Mouse (Mus musculus): ENCODE results near the gene Wipi2. TPM values are rescaled to one million over a fixed set of nuclear protein-coding genes. Genes with fewer than 3 reads are reported as not detected.

Wipi2 gene
- 10 to 100 TPM; 36.9 to 39.6 TPM for total RNA-seq (2021)
- long read RNA-seq, experiment 1, full-length matches to known transcripts: 49 of 64 reads
- long read RNA-seq, experiment 1, partial matches to known transcripts: 2 of 64 reads
- long read RNA-seq, experiment 1, other reads (novel, unspliced or antisense): 13 of 64 reads
- long read RNA-seq, experiment 2, full-length matches to known transcripts: 49 of 66 reads
- long read RNA-seq, experiment 2, partial matches to known transcripts: 10 of 66 reads
- long read RNA-seq, experiment 2, other reads (novel, unspliced or antisense): 7 of 66 reads

DNA sequence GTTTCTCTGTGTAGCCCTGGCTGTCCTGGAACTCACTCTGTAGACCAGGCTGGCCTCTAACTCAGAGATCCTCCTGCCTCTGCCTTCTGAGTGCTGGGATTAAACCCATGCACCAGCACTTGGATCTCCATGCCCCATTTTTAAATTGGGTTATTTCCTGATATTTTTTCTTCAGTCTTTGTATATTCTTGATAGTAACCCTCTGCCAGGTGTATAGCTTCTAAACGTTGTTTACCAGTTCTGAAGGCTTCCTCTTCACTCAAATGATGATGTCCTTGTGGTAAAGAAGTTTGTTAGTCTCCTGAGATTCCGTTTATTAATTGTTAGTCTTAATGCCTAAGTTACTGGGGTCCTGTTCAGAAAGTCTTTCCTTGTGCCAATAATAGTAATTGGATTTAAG lies at the start of gene Wipi2:
Wipi2 (plus strand) TSS at position 301 of the 400 bp plus-strand sequence.
- DNase-seq (ENCODE audit: low spot score in 2 of 2): no peak

DNA sequence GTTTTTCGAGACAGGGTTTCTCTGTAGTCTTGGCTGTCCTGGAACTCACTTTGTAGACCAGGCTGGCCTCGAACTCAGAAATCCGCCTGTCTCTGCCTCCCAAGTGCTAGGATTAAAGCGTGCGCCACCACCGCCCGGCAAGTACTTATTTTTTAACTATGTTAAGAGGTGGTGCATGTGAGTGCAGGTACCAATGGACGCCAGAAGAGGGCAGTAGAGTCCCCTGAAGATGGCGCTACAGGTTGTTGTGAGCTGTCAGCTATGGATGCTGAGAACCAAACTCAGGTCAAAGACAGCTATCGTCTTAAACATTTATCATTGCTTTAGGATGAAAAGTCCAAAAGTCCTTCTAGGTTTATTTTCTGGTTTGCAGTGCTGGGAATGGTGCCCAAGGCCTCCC lies 49.3 kb upstream of the Wipi2 start:
- no peak for DNase-seq (ENCODE audit: low spot score in 2 of 2)

DNA sequence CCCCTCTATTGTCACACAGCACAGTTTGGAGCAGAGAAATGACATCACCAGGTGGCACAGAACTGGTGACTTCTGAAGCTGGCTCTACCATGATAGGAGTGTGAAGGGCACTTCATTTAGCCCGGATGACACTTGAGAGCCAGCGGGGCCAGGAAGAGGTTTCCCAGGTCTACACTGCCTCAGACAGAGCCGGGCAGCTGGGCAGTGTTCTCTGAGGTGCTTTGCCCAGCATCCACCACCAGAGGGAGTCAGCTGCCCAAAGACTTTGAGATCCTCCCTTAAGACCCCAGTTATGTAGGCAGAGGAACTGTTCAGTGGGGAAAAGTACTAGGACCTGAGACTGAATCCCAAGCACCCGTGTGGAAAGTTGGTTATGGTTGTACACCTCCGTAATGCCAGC lies 46.0 kb upstream of the Wipi2 start:
- DNase-seq (ENCODE audit: low spot score in 2 of 2): peak; percentile 46 to 54

DNA sequence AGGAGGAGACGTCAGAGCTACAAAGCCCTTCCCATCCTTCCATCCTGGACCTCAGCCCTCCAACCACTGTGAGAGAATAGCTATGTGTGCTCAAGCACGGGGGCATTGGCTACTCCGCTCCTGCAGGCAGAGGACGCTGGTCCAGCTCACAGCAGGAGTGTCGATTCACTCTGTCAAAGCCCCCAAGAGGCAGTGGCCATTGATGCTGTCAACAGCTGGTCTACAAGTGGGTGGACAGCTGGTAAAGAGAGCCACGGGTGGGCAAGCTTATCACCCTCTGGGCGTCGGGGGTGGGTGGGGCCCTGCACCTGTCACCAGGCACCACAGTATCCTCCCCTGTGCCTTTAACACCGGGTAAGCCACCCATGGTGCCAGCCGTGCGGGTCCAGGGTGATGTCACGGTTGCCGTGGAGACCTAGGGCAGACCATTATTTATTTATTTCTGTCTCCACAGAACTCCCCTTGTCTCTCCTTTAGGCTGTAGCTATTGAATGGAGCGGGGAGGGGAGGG lies 43.8 kb upstream of the Wipi2 start:
- DNase-seq (ENCODE audit: low spot score in 2 of 2): no peak

DNA sequence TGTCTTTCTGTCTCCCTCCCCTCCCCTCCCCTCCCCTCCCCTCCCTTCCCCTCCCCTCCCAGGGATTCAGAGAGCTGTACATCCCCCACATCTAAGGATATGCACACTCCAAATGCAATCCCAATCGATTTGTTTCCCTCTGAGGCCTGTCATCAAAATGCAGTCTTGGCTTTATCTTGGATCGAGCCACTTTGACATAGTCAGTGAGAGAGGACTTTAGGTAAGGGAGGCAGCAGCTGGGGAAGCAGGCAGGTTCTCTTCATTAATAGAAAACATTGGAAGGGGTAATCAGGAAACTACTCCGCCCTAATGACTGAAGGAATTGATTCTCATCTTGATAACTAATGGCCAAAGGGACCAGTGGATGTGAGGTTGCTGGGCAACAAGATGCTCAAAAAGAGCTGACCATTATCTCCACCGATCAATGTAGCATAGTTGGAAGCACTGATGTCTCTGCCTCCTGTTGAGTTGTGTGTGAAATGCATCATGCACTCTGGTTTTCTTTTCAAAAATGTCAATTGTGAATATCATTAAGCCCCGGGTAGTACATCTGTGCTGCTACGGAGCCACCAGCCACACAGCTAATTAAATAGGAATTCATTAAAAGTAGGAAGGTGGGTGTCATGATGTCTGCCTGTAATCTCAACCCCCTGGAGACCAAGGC lies 36.4 kb upstream of the Wipi2 start:
- no peak for DNase-seq (ENCODE audit: low spot score in 2 of 2)

DNA sequence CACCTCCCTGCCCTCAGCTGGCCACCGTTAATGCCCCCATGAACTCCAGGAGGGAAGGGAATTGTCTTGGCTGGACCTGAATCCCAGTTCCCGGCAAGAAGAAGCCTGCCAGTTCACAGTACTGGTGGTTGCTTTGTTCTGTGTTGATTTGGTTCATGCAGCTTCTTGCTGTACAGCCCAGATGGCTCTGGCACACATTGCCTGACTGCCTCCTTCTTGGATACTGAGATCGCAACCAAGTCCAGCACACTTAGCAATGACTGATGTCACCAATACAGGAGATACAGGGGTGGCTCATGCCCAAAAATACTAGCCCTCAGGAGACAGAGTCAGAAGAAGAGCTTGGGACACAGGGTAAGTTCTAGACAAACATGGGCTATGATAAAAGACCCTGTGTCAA lies 31.8 kb upstream of the Wipi2 start:
- no peak for DNase-seq (ENCODE audit: low spot score in 2 of 2)

DNA sequence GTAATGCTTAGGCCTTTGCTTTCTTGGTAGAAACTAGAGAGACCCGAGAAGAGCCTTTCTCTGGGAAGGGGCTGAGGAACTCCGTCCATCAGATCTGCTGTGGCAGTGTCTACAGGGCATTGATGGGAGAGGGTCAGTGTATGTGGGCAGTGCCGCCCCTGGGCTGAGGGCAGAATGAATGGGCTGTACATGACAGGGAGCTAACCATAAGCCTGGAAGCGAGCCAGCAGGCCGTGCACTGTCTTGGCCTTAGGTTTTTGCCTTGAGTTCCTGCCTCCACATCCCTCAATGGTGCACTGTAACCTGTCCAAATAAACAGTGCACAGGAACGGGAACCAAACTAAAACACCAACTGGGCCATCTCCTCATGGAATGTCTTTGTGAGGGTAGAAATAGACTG lies 30.8 kb upstream of the Wipi2 start:
- DNase-seq (ENCODE audit: low spot score in 2 of 2): no peak

DNA sequence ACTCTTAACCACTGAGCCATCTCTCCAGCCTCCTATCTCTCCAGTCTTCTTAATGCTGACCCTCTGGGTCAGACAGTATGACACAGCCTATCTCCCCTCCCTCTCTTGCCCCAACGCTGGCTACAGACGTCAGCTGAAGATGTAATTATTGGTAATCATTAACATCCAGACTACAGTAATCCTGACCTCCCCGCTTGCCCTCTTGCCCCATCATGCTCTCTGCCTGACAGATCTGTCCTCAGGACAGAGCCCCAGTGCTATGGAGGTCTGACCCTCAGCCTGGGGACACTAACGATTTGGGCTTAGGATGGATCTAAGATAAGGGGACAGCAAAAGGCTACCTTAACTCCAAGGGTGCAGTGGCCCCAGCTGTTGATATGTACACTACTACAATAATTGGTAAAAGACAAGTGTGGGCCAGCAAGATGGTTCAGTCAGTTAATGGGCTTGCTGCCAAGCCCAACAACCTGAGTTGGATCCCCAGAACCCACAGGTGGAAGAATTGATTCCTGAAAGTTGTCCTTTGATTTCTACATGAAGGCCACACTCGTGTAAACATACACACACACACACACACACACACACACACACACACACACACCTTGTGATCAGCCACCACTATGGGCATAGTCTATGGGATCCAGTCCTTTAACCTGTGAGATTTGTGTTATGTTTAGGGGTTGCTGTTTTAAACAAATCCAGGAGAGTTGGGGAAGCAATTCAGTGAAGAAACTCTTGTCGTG lies 29.7 kb upstream of the Wipi2 start:
- no peak for DNase-seq (ENCODE audit: low spot score in 2 of 2)

DNA sequence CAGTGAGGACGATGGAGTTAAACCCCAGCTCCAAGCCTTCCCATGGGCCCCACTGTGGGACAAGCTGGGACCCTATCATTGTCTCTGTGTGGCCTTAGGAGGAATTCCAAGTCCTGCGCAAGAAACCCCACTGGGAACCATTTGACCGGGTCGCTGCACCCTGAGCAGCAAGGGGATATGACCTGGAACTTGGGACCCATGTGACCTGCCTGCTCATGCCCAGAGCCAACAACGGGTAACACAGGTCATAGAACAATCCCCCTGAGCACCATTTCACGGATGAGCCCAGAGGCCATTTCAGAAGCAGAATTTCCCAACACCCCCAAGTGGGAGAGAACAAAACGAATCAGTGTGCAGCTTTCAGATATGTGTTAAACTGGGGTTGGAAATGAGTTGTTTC lies 23.1 kb upstream of the Wipi2 start:
- no peak for DNase-seq (ENCODE audit: low spot score in 2 of 2)

DNA sequence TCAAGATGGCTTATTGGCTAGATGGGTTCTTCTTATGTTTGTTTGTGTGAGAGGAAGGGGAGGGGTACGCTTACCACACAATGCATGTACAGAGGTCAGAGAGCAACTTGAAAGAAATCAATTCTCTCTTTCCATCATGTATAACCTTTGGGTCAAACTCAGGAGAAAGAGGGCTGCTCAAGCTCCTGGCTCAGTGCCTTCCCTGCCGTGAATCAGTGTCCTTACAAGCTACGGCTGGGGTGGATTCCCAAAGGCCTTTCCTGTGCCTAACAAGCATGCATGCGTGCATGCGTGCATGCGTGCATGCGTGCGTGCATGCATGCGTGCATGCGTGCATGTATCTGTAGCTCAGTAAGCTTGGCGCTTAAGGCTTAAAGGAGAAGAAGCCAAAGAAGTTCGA lies 22.2 kb upstream of the Wipi2 start:
- DNase-seq (ENCODE audit: low spot score in 2 of 2): no peak

DNA sequence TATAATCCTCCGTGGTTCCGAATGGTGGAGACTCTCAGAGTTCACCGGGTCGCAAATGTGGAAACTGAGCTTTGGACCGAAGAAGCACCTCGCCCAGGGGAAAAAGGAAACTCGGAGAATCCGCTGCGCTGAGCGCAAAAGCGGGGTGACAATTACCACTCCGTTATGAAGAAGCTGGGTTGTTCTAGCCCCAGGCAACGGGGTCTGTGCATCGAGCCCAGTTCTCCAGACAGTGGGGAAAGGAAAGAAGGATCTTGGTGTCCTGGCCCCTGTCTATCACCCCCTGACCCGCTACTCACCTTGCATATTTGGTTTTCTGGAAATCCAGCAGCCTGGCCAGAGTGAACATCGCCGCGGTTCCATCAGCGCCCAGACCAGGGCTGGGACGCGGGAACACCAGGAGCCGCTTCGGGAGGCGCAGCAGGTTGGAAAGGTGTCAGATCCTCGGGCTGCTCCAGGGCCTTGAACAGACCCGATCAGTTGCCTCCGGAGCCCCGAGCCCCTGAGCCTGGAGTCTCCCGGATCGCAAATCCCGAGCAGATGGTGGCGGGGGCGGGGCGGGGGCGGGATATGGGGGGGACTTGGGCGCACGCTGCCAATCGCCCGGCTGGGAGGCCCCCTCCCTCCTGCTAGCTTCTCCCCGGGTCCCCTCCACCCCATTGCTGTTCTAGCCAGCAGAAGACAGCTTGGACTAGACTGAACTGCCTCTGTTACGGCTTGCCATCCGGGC lies 19.1 kb upstream of the Wipi2 start, which contains the start of gene Mmd2:
Mmd2 (minus strand) TSS at position 542 of the 730 bp plus-strand sequence.
- DNase-seq (ENCODE audit: low spot score in 2 of 2): peak in 1 of 2 experiments; percentile 13

DNA sequence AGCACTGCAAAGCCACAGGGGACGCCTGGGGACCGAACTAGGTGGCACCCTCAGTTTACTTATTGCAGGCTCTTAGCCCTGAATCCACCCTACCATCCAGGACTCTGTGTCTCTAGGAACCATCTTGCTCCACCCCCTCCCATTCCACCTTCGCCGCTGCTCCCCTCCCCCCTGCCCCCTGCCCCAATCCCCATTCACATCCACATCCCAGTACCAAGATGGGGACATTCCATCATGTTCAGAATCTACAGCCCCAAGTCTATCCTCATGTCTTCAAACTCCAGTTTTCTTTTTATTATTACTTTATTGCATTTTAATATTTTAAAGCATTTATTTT lies 18.5 kb upstream of the Wipi2 start:
- no peak for DNase-seq (ENCODE audit: low spot score in 2 of 2)

DNA sequence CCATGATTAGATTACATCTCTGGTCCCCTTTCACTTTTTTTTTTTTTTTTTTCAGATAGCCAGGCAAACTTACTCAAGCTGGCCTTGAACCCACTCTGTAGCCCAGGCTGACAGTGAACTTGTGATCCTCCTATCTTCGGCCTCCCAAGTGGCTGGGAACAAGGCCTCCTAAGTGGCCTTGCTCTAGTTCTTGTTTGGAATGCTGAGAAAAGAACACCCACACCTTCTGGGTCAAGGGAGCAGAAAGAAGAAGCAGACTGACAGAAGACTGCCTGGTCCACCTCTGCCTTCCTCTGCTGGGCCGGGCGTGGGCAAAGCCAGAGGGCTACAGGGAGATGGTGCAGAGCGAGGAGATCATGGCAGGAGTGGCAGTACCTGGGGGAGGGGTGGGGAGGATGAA lies 17.1 kb upstream of the Wipi2 start:
- DNase-seq (ENCODE audit: low spot score in 2 of 2): no peak

DNA sequence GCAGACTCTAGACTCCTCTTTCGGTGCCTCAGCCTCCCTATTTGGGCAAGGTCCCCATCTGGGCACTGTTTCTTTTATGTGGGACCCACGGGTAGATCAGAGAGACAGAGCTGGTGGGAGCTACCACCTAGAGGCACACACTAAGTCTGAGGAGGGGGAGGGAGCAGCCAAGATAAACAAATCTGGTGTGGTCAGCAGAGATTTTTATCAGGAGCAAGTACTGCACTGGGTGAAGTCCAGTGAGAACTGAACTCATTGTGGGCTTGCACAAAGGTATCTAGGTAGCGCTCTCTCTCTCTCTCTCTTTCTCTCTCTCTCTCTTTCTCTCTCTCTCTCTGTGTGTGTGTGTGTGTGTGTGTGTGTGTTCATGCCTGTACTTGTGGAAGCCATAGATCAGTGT lies 13.0 kb upstream of the Wipi2 start:
- DNase-seq (ENCODE audit: low spot score in 2 of 2): no peak

DNA sequence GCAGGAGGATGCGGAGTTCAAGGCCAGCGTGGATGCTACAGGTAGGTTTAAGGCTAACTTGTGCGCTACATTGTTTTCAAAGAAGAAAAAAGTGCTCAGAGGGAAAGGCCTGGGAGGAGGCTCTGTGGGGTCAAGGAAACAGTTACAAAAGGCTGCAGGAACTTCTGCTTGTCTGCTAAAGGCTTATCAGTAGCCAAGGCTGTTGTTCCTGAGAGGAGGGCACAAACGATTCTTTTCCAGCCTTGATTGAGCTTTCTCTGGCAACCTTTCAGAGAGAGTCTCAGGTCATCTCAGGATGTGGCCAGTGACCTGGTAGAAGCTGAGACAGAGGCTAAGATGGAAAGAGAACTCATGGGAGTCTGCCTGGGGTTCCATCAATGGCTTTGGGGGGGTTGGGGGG lies 11.9 kb upstream of the Wipi2 start:
- no peak for DNase-seq (ENCODE audit: low spot score in 2 of 2)

DNA sequence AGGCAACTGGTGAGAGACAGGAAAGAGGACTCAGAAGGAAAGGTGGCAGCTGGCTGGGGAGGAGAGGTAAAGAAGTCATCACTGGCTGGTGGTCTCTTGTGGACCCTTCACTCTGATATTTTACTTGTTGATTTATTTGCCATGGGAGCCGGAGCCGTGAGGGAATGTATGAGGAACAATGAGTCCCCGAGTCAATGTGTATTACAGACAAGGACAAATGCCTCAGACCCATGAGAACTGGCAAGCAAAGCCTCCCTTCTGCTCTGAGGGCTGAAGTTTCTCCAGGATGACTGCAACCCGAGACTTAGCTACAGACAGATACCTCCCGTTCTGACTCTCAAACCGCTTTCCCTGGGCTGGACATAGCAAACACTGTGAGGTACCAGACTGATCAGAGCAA lies 11.2 kb upstream of the Wipi2 start:
- no peak for DNase-seq (ENCODE audit: low spot score in 2 of 2)

DNA sequence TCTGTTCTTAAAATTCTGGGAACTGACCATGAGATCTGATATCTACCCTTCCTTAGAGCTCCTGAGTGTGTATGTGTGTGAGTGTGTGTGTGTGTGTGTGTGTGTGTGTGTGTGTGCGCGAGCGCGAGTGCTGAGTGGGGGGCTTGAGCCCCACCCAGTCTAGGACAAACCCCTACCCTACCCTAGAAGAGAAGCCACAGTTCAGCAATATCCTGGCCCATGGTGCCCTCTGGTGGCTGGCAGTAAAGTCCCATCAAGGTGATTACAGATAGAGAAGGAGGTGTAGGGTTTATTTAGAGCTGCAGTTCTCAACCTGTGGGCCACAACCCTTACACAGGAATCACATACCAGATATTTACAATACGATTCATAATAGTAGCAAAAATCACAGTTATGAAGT lies 7.6 kb upstream of the Wipi2 start:
- DNase-seq (ENCODE audit: low spot score in 2 of 2): no peak

DNA sequence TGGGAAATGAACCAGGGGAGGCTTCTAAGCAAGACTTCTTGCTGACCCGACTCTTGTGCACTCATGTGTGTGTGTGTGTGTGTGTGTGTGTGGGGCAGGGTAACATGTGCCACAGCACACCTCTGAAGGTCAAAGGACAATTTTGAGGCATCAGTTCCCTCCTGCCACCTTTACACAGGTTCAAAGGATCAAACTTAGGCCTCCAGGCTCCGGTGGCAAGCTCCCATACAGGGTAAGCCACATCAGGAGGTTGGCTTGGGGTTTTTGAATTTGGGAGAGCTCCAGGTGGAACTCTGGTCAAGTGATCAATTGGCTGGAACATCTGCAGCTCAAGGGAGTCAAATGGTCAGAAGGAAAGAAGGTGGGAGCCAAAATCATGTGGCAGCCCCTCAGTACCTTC lies 6.1 kb upstream of the Wipi2 start:
- DNase-seq (ENCODE audit: low spot score in 2 of 2): no peak

DNA sequence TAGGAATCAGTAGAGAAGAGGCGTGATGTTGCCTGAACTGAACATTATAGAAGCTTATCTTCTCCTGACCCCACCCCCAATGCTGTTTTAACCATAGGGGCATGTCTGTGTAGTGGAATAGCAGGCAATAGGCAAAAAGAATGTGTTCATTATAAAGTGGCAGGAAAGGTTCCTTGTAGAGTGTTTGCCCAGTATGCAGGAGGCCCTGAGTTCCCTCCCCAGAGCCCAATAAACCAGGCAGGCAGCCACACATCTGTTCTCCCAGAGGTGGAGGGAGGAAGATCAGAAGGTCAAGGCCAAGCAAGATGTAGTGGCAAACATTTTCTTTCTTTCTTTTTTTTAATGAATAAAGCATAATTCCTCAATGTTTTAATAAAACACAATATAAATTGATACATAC lies 5.4 kb upstream of the Wipi2 start:
- no peak for DNase-seq (ENCODE audit: low spot score in 2 of 2)

DNA sequence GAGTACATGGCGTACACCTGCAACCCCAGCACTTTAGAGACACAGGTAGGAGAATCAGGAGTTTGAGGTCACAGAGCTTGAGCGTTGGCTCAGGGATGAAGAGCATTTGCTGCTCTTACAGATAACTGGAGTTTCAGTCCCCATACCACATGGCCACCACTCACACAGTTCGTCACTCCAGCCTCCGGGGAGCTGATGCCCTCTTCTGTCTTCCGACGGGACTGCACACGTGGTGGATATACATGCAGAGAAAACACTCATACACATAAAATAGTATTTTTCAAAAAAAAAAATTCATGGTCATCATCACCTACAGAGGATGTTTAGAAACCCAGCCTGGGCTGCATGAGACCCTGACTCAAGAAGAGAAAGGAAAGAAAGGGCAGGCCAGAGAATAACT lies 4.4 kb upstream of the Wipi2 start:
- DNase-seq (ENCODE audit: low spot score in 2 of 2): no peak

Data from gastrocnemius, postnatal 4 days (tissue).